16 mouse cellular contexts compared by ENCODE assay signal in genomic region chr13:120220922-120221321, GRCm38 (mm10). TPM values are rescaled to one million over a fixed set of nuclear protein-coding genes. Genes with fewer than 3 reads are reported as not detected.
"Had no signal": no experiment of that assay in that cellular context is flagged by ENCODE, and none has a peak within 500 bp of the region (broad histone marks: within the 10 kb centered on the region; RNA-seq: fewer than 3 reads in every experiment).

No protein-coding gene starts in this region.

RNA-seq across cellular contexts. Expression of gene Gm21762, which starts 5.2 kb away (rescaled TPM):
- total RNA-seq: layer of hippocampus, postnatal 25 days; left cerebral cortex, adult 2 months; left cerebral cortex, postnatal 14 days; megakaryocyte-erythroid progenitor cell, adult 5-6 weeks had no signal
- polyA plus RNA-seq: kidney, embryonic 15.5 days; large intestine, adult 2 months; limb, embryonic 10.5 days; limb, embryonic 14.5 days; liver, embryonic 11.5 days; liver, embryonic 15.5 days; lung, embryonic 14.5 days; midbrain, embryonic 12.5 days; midbrain, embryonic 16.5 days; neural tube, embryonic 14.5 days; stomach, postnatal 0 days had no signal

RNA-seq across cellular contexts. Expression of gene Gm21731, which starts 18.0 kb away (rescaled TPM):
- total RNA-seq: layer of hippocampus, postnatal 25 days; left cerebral cortex, adult 2 months; left cerebral cortex, postnatal 14 days; megakaryocyte-erythroid progenitor cell, adult 5-6 weeks had no signal
- polyA plus RNA-seq: kidney, embryonic 15.5 days; large intestine, adult 2 months; limb, embryonic 10.5 days; limb, embryonic 14.5 days; liver, embryonic 11.5 days; liver, embryonic 15.5 days; lung, embryonic 14.5 days; midbrain, embryonic 12.5 days; midbrain, embryonic 16.5 days; neural tube, embryonic 14.5 days; small intestine, adult 2 months; stomach, postnatal 0 days had no signal

RNA-seq across cellular contexts. Expression of gene AF067061, which starts 42.0 kb away (rescaled TPM):
- total RNA-seq: layer of hippocampus, postnatal 25 days; left cerebral cortex, adult 2 months; left cerebral cortex, postnatal 14 days; megakaryocyte-erythroid progenitor cell, adult 5-6 weeks had no signal
- polyA plus RNA-seq: kidney, embryonic 15.5 days; large intestine, adult 2 months; limb, embryonic 10.5 days; limb, embryonic 14.5 days; liver, embryonic 11.5 days; liver, embryonic 15.5 days; lung, embryonic 14.5 days; midbrain, embryonic 12.5 days; midbrain, embryonic 16.5 days; neural tube, embryonic 14.5 days; small intestine, adult 2 months; stomach, postnatal 0 days had no signal

RNA-seq across cellular contexts. Expression of gene Gm21818, which starts 48.7 kb away (rescaled TPM):
- total RNA-seq: layer of hippocampus, postnatal 25 days; left cerebral cortex, adult 2 months; left cerebral cortex, postnatal 14 days; megakaryocyte-erythroid progenitor cell, adult 5-6 weeks had no signal
- polyA plus RNA-seq: kidney, embryonic 15.5 days; large intestine, adult 2 months; limb, embryonic 10.5 days; limb, embryonic 14.5 days; liver, embryonic 11.5 days; liver, embryonic 15.5 days; lung, embryonic 14.5 days; midbrain, embryonic 12.5 days; midbrain, embryonic 16.5 days; neural tube, embryonic 14.5 days; small intestine, adult 2 months; stomach, postnatal 0 days had no signal
